Mouse (Mus musculus): ENCODE results near the gene Acvr2b.
A peak's percentile ranks its signal among the peaks of the same experiment; 100 is the strongest.
"Not testable (repeated sequence)": the region's sequence is repeated elsewhere in the genome, so short reads cannot be mapped to it uniquely, and the experiment has no call there.

Acvr2b gene

GRCm38 (mm10) chr9:119401801-119402214, at the start of gene Acvr2b:
TSS of gene Acvr2b (plus strand) at chr9:119402118.
- peak; percentile 95 to 97 for DNase-seq (ENCODE audit: inconsistent age in 2 of 2, low spot score in 1 of 2)

DNA sequence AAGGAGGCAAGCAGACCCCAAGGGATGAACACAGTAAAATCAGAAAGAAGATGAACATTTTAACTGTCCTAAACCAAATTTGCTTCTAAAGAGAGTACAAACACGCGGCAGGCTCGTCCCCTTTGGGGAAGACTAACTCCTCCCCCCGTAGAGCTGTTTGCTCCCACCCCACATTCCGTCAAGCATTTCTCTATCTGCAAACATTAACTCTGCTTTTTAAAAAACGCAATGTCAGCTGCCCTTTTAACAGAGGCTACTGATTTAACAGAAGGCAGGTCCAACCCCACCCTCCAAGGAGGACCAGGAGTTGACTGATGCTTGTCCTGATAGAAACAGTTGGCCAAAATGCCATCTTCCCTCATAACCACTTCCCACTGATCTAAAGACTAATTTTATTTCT, 48.0 kb upstream of the Acvr2b start:
- no peak for DNase-seq (ENCODE audit: inconsistent age in 2 of 2, low spot score in 1 of 2)

DNA sequence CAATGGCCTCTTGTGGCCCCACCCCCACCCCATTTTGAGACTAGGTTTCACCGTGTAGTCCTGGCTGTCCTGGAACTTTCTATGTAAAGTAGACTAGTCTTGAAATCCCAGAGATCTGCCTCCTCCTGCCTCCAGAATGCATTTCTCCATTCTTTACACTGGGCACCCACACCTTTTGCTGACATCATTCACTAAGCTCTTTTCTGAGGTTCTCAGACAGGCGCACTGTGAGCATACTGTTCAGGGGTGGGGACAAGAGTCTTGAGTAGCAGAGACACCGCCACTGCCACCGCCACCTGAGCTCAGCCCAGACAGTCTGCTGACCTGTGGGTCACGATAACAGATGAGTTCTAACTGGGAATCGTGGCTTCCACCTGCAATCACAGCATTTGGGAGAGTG, 46.0 kb upstream of the Acvr2b start:
- no peak for DNase-seq (ENCODE audit: inconsistent age in 2 of 2, low spot score in 1 of 2)

DNA sequence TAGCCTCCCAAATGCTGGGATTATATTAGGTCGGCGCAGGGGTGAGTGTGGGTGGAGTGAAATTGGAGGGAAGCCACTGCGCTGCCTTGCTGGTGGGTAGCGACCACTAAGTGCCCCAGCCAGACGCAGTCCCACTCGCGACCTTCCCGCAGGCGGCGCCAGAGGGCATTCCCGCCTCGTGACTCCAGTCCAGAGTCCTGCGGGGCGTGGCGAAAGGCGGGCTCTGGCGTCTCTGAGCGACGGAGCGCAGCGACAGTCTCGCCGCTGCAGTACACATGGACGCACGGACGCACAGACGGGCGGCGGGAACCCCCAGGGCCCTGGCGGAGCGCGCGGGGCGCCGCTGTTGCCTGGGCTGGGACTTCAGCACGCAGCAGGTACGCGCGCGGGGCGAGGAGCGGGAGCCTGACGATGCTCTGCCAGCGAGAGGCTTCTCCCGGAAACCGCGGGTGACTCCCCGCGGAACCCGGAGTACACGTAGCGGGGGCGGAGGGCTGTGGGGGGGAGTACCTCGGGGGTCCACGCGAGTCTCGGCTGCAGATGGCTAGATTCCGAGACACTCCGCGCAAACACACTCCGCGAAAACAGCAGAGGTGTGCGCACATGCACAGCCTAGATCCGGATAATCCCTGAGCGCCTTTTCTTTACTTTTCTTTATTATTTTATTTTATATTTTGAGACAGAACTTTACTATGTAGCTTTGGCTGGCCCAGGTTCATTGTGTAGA, 44.4 kb upstream of the Acvr2b start, which contains the start of gene Xylb:
Gene Xylb, plus strand, starts transcription at position 51 of the 727 bp plus-strand sequence.
- DNase-seq (ENCODE audit: inconsistent age in 2 of 2, low spot score in 1 of 2): peak; percentile 92 to 96

DNA sequence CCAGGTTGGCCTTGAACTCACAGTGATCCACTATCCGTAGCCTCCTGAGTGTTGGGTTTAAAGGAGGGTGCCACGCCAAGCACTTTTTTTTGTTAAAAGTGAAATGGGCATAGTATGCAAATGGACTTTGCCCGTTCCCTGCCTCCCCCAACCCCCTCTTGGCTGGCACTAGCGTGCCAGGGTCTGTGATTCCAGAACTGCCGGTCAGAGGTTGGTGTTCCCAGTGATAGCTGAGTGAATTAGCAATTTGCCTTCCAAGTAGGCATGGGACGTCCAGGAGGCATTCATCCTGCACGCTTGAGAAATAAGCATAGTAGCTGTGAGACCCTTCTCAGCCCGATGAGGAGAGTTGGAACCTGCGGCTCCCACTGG, 43.9 kb upstream of the Acvr2b start:
- DNase-seq (ENCODE audit: inconsistent age in 2 of 2, low spot score in 1 of 2): no peak

DNA sequence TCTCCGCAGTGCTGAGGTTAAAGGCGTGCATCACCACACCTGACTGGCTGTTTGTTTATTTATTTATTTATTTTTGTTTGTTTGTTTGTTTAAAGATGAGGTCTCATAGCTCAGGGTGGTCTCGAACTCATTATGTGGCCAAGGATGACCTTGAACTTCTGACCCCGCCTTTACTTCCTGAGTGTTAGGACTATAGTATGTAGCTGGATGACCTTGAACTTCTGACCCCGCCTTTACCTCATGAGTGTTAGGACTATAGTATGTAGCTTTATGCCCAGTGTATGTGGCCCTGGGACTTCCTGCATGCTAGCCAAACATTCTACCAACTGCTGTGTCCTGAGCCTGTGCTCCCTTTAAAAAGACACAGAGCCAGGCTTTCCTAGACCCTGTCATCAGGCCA, 40.5 kb upstream of the Acvr2b start:
- no peak for DNase-seq (ENCODE audit: inconsistent age in 2 of 2, low spot score in 1 of 2)

- no peak for DNase-seq (ENCODE audit: inconsistent age in 2 of 2, low spot score in 1 of 2)
Measured at GRCm38 (mm10) chr9:119363229-119363628, 38.7 kb upstream of the Acvr2b start.

DNA sequence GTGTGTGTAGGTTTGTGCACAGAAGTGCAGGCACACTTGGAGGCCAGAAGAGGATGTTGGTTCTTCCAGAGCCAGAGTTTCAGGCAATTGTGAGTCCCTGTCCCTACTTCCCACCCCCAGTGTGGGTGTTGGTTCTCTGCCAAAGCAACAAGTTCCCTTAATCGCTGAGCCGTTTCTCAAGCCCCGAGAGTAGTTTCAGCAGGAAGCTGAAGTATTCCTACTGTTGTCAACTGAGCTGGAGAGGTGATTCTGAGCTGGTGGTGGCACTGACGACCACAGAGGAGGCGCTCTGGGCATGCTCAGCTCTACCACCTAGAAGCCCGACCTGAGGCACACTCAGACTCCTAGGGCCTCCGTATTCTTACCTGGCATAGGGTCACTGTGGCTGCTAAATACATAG, 36.6 kb upstream of the Acvr2b start, which contains the start of gene Slc22a14:
Gene Slc22a14, minus strand, starts transcription at position 270 of the 400 bp plus-strand sequence.
- no peak for DNase-seq (ENCODE audit: inconsistent age in 2 of 2, low spot score in 1 of 2)

DNA sequence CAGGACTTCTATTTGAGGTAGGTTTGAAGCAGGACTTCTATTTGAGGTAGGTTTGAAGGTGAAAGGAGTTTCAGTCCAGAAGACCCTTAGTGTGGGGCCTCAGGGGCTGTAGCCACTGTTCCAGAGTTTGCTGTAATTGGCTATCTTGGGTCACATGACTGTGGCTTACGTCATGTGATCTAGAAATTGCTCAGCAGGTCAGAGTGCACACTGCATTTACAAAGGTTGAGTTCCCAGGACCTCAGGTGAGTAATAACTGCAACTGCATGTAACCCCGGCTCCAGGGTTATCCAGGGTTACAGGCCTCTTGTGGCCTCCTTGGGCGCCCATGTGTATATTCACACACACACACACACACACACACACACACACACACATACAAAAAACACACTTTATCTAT, 33.6 kb upstream of the Acvr2b start:
- no peak for DNase-seq (ENCODE audit: inconsistent age in 2 of 2, low spot score in 1 of 2)

DNA sequence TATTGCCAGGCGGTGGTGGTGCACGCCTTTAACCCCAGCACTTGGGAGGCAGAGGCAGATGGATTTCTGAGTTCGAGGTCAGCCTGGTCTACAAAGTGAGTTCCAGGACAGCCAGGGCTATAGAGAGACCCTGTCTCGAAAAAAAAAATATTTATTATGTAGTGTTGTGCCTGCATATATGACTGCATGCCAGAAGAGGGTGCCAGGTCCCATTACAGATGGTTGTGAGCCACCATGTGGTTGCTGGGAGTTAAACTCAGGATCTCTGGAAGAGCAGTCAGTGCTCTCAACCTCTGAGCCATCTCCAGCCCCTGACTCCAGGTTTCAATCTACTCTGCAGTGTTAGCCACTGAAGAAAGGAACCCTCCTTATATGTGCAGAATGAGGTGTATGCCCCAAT, 31.1 kb upstream of the Acvr2b start:
- not testable (repeated sequence) for DNase-seq (ENCODE audit: inconsistent age in 2 of 2, low spot score in 1 of 2)

DNA sequence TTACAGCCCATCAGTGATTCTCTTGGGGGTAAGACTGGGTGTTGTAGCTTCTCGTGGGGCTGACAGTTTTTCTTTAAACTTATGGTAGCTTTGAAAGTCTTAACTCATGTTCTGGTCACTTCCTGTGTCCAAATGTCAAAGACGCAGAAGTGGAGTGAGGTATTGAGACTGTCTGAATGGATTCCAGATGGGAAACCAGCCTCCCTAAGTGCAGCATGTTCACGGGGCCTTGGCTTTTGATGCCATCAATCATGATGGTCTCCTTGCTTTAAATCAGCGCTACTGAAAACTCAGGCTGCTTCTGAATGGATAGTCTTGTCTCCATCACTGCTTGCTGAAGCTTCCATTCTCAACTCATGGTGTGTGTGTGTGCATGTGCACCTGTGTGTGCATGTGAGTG, 30.7 kb upstream of the Acvr2b start:
- DNase-seq (ENCODE audit: inconsistent age in 2 of 2, low spot score in 1 of 2): no peak

DNA sequence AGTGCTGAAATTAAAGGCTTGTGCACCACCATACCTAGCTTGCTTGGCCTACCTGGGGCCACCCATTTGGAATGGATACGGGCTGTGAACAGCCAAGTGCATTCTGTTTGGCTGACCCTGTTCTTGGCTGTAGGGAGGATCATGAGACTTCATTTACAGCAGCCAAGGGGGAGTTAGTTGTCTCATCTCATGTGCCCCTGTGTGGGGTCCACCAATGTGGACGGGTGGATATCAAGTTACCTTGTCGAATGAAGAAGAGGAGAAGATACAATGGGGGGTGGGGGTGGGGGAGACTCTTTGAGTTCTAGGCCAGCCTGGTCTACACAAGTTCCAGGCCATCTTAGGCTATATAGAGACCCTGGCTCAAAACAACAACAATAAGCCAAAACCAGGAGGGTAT, 26.9 kb upstream of the Acvr2b start:
- no peak for DNase-seq (ENCODE audit: inconsistent age in 2 of 2, low spot score in 1 of 2)

- no peak for DNase-seq (ENCODE audit: inconsistent age in 2 of 2, low spot score in 1 of 2)
Measured at GRCm38 (mm10) chr9:119375556-119375955, 26.4 kb upstream of the Acvr2b start.

- no peak for DNase-seq (ENCODE audit: inconsistent age in 2 of 2, low spot score in 1 of 2)
Measured at GRCm38 (mm10) chr9:119378231-119378630, 23.7 kb upstream of the Acvr2b start.

- no peak for DNase-seq (ENCODE audit: inconsistent age in 2 of 2, low spot score in 1 of 2)
Measured at GRCm38 (mm10) chr9:119382603-119383002, 19.3 kb upstream of the Acvr2b start.

- DNase-seq (ENCODE audit: inconsistent age in 2 of 2, low spot score in 1 of 2): peak in 1 of 2 experiments; percentile 47
Measured at GRCm38 (mm10) chr9:119388956-119389355, 13.0 kb upstream of the Acvr2b start.

DNA sequence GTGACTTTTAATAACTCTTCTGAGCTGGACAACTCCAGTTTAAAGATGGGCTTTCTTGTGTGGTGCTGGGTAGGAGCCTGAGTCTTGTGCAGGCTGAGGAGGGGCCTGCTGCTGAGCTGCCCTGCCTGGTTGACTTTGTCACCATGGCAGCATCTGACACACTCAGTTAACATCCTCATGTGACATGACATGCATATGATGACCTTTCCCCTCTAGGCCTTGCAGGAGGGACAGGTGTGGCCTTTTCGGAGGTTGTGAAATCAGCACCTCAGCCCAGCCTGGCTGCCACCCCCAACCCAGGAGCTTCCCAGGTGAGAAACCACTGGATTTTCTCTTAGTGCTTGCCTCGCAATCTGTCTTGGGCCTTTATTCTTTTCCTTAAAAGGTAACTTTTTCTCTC, 11.7 kb upstream of the Acvr2b start:
- DNase-seq (ENCODE audit: inconsistent age in 2 of 2, low spot score in 1 of 2): no peak

- no peak for DNase-seq (ENCODE audit: inconsistent age in 2 of 2, low spot score in 1 of 2)
Measured at GRCm38 (mm10) chr9:119394808-119395207, 7.1 kb upstream of the Acvr2b start.

GRCm38 (mm10) chr9:119401351-119401750, 567 bp upstream of the Acvr2b start:
- no peak for DNase-seq (ENCODE audit: inconsistent age in 2 of 2, low spot score in 1 of 2)

DNA sequence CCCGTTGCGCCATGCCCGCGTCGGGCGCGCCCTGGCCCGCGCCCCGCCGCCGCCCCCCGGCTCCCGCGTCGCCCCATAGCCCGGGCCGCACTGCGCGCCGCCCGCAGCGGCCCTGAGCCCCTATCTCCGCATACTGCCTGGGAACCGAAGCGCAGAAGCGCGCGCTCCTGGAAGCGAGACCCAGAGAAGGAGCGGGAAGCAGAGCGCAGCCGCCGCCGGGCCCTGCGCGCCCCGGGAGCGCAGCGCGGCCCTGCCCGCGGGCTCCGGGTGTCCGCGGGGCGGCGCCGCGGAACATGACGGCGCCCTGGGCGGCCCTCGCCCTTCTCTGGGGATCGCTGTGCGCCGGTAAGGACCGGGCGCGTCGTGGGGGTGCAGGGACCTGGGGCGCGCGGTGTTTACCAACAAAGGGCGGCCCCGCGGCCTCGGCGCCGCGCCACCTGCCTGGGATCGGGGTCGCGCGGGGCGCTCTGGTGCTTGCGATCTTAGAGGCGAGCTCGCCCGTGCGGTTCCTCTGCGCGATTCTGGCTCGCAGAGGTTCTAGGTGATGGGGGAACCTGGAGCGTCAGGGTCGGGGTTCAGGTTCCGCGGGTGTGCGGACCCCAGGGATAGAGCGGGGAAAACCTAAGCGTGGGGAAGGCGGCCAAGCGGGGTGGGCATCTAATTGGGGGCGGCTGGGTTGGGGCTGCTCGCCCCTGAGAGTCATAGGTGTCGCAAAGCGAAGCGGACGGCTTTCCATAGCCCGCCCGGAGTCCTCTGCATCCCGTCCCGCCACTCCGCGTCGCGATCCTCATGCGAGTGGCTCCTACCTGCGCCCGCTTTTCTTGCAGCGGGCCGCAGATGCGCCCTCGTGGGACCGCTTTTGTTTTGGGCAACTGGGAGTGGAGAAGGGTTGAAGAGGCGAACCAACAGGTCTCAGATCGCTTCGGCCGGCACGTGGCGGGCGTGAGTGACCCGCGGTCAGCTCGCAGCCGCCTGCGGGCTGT, 626 bp downstream of the Acvr2b start:
- peak; percentile 67 to 90 for DNase-seq (ENCODE audit: inconsistent age in 2 of 2, low spot score in 1 of 2)

- peak; percentile 56 to 78 for DNase-seq (ENCODE audit: inconsistent age in 2 of 2, low spot score in 1 of 2)
Measured at GRCm38 (mm10) chr9:119403236-119403641, 1.3 kb downstream of the Acvr2b start.

- DNase-seq (ENCODE audit: inconsistent age in 2 of 2, low spot score in 1 of 2): no peak
Measured at GRCm38 (mm10) chr9:119404090-119404489, 2.2 kb downstream of the Acvr2b start.
